ENCODE assay signal across 22 mouse cellular contexts in genomic region chr6:22332548-22332947, GRCm38 (mm10). TPM values are rescaled to one million over a fixed set of nuclear protein-coding genes. Genes with fewer than 3 reads are reported as not detected.
"Had no signal": no experiment of that assay in that cellular context is flagged by ENCODE, and none has a peak within 500 bp of the region (broad histone marks: within the 10 kb centered on the region; RNA-seq: fewer than 3 reads in every experiment).

No protein-coding gene starts in this region.

- ATAC-seq: liver, postnatal 0 days; lung, postnatal 0 days; midbrain, embryonic 13.5 days; midbrain, embryonic 15.5 days had no signal

- H3K9me3 ChIP-seq: liver, embryonic 13.5 days; liver, embryonic 15.5 days; lung, embryonic 15.5 days; megakaryocyte, embryonic 14.5 days; midbrain, embryonic 13.5 days; midbrain, embryonic 15.5 days; neural tube, embryonic 12.5 days had no signal

- H3K27me3 ChIP-seq: liver, embryonic 13.5 days; liver, embryonic 15.5 days; lung, embryonic 15.5 days; megakaryocyte, embryonic 14.5 days; midbrain, embryonic 13.5 days; midbrain, embryonic 15.5 days; neural tube, embryonic 12.5 days had no signal

- H3K9ac ChIP-seq: liver, embryonic 13.5 days; liver, embryonic 15.5 days; liver, postnatal 0 days; lung, embryonic 15.5 days; midbrain, embryonic 13.5 days; midbrain, embryonic 15.5 days; neural tube, embryonic 12.5 days had no signal

- H3K4me2 ChIP-seq: liver, embryonic 13.5 days; liver, embryonic 15.5 days; lung, embryonic 15.5 days; midbrain, embryonic 11.5 days; midbrain, embryonic 13.5 days; midbrain, embryonic 15.5 days; neural tube, embryonic 12.5 days had no signal

- H3K27ac ChIP-seq: liver, embryonic 13.5 days; liver, embryonic 15.5 days; lung, embryonic 15.5 days; macrophage; midbrain, embryonic 13.5 days; midbrain, embryonic 15.5 days; neural tube, embryonic 12.5 days had no signal

- H3K4me1 ChIP-seq: liver, embryonic 15.5 days; midbrain, embryonic 13.5 days; midbrain, embryonic 15.5 days; neural tube, embryonic 12.5 days had no signal

- DNase-seq: liver, embryonic 13.5 days; liver, postnatal 0 days; lung, adult 2 months; lung, postnatal 14 days; lung, postnatal 36 days; right cerebral cortex, postnatal 14 days; thymus, postnatal 14 days; thymus, postnatal 36 days had no signal

- H3K36me3 ChIP-seq: midbrain, embryonic 15.5 days; neural tube, embryonic 12.5 days had no signal

- H3K4me3 ChIP-seq: liver, embryonic 13.5 days; liver, embryonic 15.5 days; lung, embryonic 15.5 days; megakaryocyte, embryonic 14.5 days; midbrain, embryonic 13.5 days; midbrain, embryonic 15.5 days; neural tube, embryonic 12.5 days had no signal

RNA-seq across cellular contexts. Expression of gene Wnt16, which starts 44.5 kb away (rescaled TPM):
- total RNA-seq: megakaryocyte progenitor cell, adult 5-6 weeks; monocyte, adult 5-6 weeks; neutrophil, adult 5-6 weeks had no signal
- polyA plus RNA-seq: liver, embryonic 13.5 days; liver, embryonic 15.5 days; liver, postnatal 0 days; macrophage; midbrain, embryonic 13.5 days; testis, adult 2 months; thymus, postnatal 0 days had no signal
